Mouse (Mus musculus) stomach, embryonic 14.5 days (tissue): Measurements from ENCODE around the gene Plvap. TPM values are rescaled to one million over a fixed set of nuclear protein-coding genes. Genes with fewer than 3 reads are reported as not detected.

Source experiments
- ATAC-seq: fragments of 200-750 bp; cut with Nextera tagmentation; 2 replicates; pipeline ENCODE4 v1.8.0; 2017; ENCODE audit warnings: low read depth, moderate TSS enrichment; ENCODE audit not compliant: insufficient number of reproducible peaks, insufficient read depth, low FRiP score
- H3K27ac ChIP-seq: fragments of 300-500 bp; sonication (generic); 2 replicates; pipeline ENCODE4 v1.5.1; 2014; ENCODE audit warnings: mild to moderate bottlenecking, low read length, moderate library complexity, mixed read lengths
- H3K27me3 ChIP-seq: fragments of 300-500 bp; sonication (generic); 2 replicates; pipeline ENCODE4 v1.6.1; 2014; ENCODE audit warnings: low read length, control low read depth, mixed read lengths; ENCODE audit not compliant: control insufficient read depth, insufficient read depth
- H3K36me3 ChIP-seq: fragments of 300-500 bp; sonication (generic); 2 replicates; pipeline ENCODE4 v1.6.1; 2014; ENCODE audit warnings: mild to moderate bottlenecking, control low read depth, low read length, moderate library complexity, mixed read lengths; ENCODE audit not compliant: control insufficient read depth, insufficient read depth
- H3K4me1 ChIP-seq: fragments of 300-500 bp; sonication (generic); 2 replicates; pipeline ENCODE4 v1.6.1; 2014; ENCODE audit warnings: low read length, control low read depth, mixed read lengths; ENCODE audit not compliant: control insufficient read depth, insufficient read depth
- H3K4me2 ChIP-seq: fragments of 300-500 bp; sonication (generic); replicated peaks from 2 replicates; pipeline ENCODE4 v1.6.1; 2014; ENCODE audit warnings: low read depth, low read length, control low read depth
- H3K4me3 ChIP-seq: fragments of 300-500 bp; sonication (generic); 2 replicates; pipeline ENCODE4 v1.5.1; 2014; ENCODE audit warnings: low read depth, low read length, control low read depth
- H3K9ac ChIP-seq: fragments of 300-500 bp; sonication (generic); replicated peaks from 2 replicates; pipeline ENCODE4 v1.6.1; 2014; ENCODE audit warnings: low read depth, mild to moderate bottlenecking, control low read depth, low read length, moderate library complexity, mixed read lengths
- H3K9me3 ChIP-seq: fragments of 300-500 bp; sonication (generic); 2 replicates; pipeline ENCODE4 v1.6.1; 2016; ENCODE audit warnings: low read depth, low read length, control low read depth; ENCODE audit not compliant: control insufficient read depth
- WGBS: fragments of 180-500 bp; shearing (Covaris S2); extraction: QIAGEN DNeasy Blood & Tissue Kit; methylation state at CpG from one replicate; pipeline ENCODE4 v1.1.7; 2014; 5-methylcytosine and 5-hydroxymethylcytosine counted together
- polyA plus RNA-seq: library from polyadenylated mRNA; unstranded; fragments of >200 nt; fragmentation: Nextera tagmentation; extraction: Ambion mirVana; gene quantifications from 2 replicates; pipeline ENCODE4 v1.2.1, GENCODE M21; 2014

Plvap gene
- polyA plus RNA-seq, 1 experiment from 2014 or later: 67.5 TPM

DNA sequence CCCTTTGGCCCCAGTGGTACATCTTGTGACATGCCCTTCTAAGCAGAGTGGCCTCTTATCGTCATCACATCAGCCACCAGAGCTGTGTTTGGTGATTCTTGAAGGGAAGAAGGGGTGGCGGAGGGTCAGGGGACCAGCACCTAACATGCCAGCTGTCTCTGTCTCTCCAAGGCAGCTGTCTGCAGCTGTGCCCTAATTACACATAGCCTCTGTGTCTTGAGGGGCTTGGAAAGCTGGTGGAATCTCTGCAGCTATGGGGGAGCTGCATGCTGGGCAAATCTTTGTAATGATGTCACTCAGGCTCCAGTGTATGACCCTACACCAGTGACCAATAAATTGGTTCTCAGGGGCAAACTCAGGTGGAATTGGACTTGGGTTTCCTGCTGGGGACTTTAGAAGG is 58.9 kb downstream of the Plvap start:
- no peak for ATAC-seq
- Histone ChIP-seq H3K36me3 (peaks cover under 1% of the 10 kb centered on the region; the same call in 1 of the 2 replicates), H3K27me3 (no peaks in the 10 kb centered on the region), H3K4me3 (no peak overlapping the region), H3K9me3 (no peaks in the 10 kb centered on the region), H3K9ac (no peak overlapping the region), H3K27ac (no peak overlapping the region), H3K4me2 (no peak overlapping the region), H3K4me1 (no peaks in the 10 kb centered on the region)
- 63% methylated on average over 2 of the region's 2 CpGs for WGBS

DNA sequence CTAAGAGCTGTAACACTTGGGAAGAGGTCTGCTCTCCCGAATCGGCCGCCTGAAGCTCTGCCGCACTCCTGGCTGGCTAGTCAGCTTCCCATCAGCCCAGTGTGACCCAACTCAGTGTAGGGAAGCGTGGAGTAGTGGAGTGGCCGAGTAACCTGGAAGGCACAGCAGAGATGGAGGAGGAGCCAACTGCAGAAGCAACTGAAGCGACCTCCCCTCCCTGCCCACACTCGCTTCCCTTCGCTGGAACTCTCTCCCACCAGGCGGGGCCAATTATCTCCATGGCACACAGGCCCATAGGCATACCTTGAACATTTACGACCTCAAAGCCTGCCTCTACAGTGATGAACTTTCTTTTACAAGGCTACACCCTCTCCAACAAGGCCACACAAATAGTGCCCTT is 59.8 kb downstream of the Plvap start:
- ATAC-seq: no peak
- no peaks in the 10 kb centered on the region for H3K36me3 ChIP-seq
- no peaks in the 10 kb centered on the region for H3K4me1 ChIP-seq
- no peak overlapping the region for H3K9ac ChIP-seq
- no peak overlapping the region for H3K27ac ChIP-seq
- H3K27me3 ChIP-seq: no peaks in the 10 kb centered on the region
- 43% methylated on average over 11 of the region's 11 CpGs for WGBS
- no peak overlapping the region for H3K4me2 ChIP-seq
- no peaks in the 10 kb centered on the region for H3K9me3 ChIP-seq
- no peak overlapping the region for H3K4me3 ChIP-seq

DNA sequence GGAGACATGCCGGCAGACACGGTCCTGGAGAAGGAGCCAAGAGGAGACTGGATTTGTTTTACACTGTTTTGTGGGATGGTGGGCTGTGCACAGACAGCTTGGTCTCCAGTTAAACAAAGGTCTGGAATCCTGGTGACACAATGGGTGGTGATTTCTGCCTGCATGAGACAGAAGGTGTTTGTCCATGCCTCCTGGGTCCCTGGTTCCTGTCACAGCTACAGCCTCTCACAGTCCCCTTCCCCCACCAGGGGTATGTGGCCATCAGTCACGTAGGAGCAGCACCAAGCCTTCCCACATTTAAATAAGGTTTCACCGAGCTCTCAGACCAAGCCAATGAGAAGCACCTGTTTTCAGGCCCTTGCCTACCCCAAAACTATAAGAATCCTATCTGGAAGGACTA is 60.2 kb downstream of the Plvap start:
- H3K27me3 ChIP-seq: no peaks in the 10 kb centered on the region
- no peaks in the 10 kb centered on the region for H3K9me3 ChIP-seq
- no peak overlapping the region for H3K9ac ChIP-seq
- no peak overlapping the region for H3K4me2 ChIP-seq
- H3K4me3 ChIP-seq: no peak overlapping the region
- H3K27ac ChIP-seq: no peak overlapping the region
- ATAC-seq: no peak
- WGBS: 63% methylated on average over 4 of the region's 4 CpGs
- H3K4me1 ChIP-seq: no peaks in the 10 kb centered on the region
- H3K36me3 ChIP-seq: no peaks in the 10 kb centered on the region

Other genes starting within 250 kb of the Plvap start
- 22.5 and 23.8 TPM in 2 replicates for gene Myo9b, start 239.0 kb downstream of the Plvap start, polyA plus RNA-seq
- 53.7 and 54.1 TPM in 2 replicates for gene Haus8, start 238.8 kb downstream of the Plvap start, polyA plus RNA-seq
- 106 and 108 TPM in 2 replicates for gene Use1, start 144.9 kb downstream of the Plvap start, polyA plus RNA-seq
- 3.8 TPM in 2 replicates for gene Ocel1, start 140.5 kb downstream of the Plvap start, polyA plus RNA-seq
- 52.7 and 65.5 TPM in 2 replicates for gene Nr2f6, start 129.8 kb downstream of the Plvap start, polyA plus RNA-seq
- 8.6 and 9.6 TPM in 2 replicates for gene Ushbp1, start 116.0 kb downstream of the Plvap start, polyA plus RNA-seq
- gene Babam1, start 114.9 kb downstream of the Plvap start, polyA plus RNA-seq: 92.2 and 94.2 TPM in 2 replicates
- gene Ankle1, start 105.7 kb downstream of the Plvap start, polyA plus RNA-seq: 30.9 and 39.8 TPM in 2 replicates
- 28.4 and 30.0 TPM in 2 replicates for gene Abhd8, start 48.1 kb downstream of the Plvap start, polyA plus RNA-seq
- gene Mrpl34, start 46.8 kb downstream of the Plvap start, polyA plus RNA-seq: 139 and 154 TPM in 2 replicates
- gene Dda1, start 42.6 kb downstream of the Plvap start, polyA plus RNA-seq: 94.8 and 98.9 TPM in 2 replicates
- gene Ano8, start 25.8 kb downstream of the Plvap start, polyA plus RNA-seq: 2.3 TPM in 2 replicates
- 7.1 and 7.2 TPM in 2 replicates for gene Gtpbp3, start 23.6 kb downstream of the Plvap start, polyA plus RNA-seq
- 0.41 and 0.58 TPM in 2 replicates for gene Ccdc194, start 14.0 kb upstream of the Plvap start, polyA plus RNA-seq
- gene Bst2, start 25.7 kb upstream of the Plvap start, polyA plus RNA-seq: 7.6 and 10.9 TPM in 2 replicates
- 103 and 105 TPM in 2 replicates for gene Mvb12a, start 31.2 kb upstream of the Plvap start, polyA plus RNA-seq
- 1.4 and 1.9 TPM in 2 replicates for gene Tmem221, start 47.1 kb upstream of the Plvap start, polyA plus RNA-seq
- gene Nxnl1, start 54.8 kb upstream of the Plvap start, polyA plus RNA-seq: not detected in 2 replicates
- 28.2 and 29.4 TPM in 2 replicates for gene Slc27a1, start 57.1 kb upstream of the Plvap start, polyA plus RNA-seq
- gene Pgls, start 80.4 kb upstream of the Plvap start, polyA plus RNA-seq: 258 and 266 TPM in 2 replicates
- gene Fam129c, start 85.9 kb upstream of the Plvap start, polyA plus RNA-seq: 3.4 and 4.5 TPM in 2 replicates
- gene Colgalt1, start 99.2 kb upstream of the Plvap start, polyA plus RNA-seq: 87.6 and 89.1 TPM in 2 replicates
- gene Unc13a, start 160.0 kb upstream of the Plvap start, polyA plus RNA-seq: 1.4 and 1.7 TPM in 2 replicates
- 5.4 and 6.0 TPM in 2 replicates for gene Jak3, start 164.5 kb upstream of the Plvap start, polyA plus RNA-seq
- 1.3 and 1.7 TPM in 2 replicates for gene Insl3, start 177.5 kb upstream of the Plvap start, polyA plus RNA-seq
- 4.7 and 5.4 TPM in 2 replicates for gene B3gnt3, start 190.0 kb upstream of the Plvap start, polyA plus RNA-seq
- 5.5 and 7.4 TPM in 2 replicates for gene Fcho1, start 214.0 kb upstream of the Plvap start, polyA plus RNA-seq